ENCODE assay signal across 8 mouse cellular contexts in the genomic region with DNA sequence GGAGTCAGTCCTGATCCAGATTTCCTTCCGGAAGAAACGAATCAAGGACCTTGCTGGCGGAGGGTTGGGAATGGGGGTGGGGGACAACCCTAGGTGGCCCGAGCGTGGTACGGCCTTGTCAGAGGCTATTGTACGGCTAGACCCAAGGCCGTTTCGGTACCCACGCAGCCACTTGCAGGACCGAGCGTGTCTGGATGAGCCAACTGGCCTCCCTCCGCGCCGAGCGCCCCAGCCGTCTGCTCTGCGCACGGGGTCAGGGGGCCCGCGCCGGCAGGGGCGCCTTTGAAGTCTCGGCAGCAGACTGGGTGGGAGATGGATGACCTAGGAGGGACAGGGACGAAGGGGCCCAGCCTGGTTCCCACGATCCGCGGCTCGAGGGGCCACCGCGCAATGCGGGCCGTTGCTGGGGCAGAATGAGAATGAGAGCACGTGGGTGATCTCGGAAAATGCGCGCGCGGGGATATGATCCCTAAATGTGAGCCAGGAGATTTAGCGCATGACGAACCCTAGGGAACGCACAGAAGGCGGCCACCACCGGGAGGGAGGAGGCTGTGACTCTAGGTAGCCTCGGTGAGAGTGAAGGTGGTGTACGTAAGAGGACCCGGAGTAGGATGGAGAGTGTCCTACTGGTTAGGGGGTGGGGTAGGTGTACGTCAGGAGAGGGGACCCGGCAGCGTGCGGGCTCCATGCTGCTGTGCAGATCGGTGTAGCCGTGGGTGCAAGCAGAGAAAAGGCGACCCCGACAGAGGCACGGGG.
DNase-seq lines count a peak whose midpoint lies in the region; ATAC-seq and TF ChIP-seq lines count a peak whose summit lies in the region.

No protein-coding gene starts in this region.

- peak overlapping the region; percentile 98 for H3K4me2 ChIP-seq in forebrain, embryonic 13.5 days
- peak overlapping the region; percentile 99 for H3K4me2 ChIP-seq in intestine, embryonic 16.5 days (ENCODE audit: low read depth, low read length)
- peak overlapping the region; percentile 95 for H3K4me2 ChIP-seq in lung, postnatal 0 days (replicated peaks; ENCODE audit: low read depth, low read length)

- H3K9me3 ChIP-seq in forebrain, embryonic 13.5 days (replicated peaks): no peaks in the 10 kb centered on the region
- no peaks in the 10 kb centered on the region for H3K9me3 ChIP-seq in intestine, embryonic 16.5 days (ENCODE audit: control insufficient read depth, low read length)
- H3K9me3 ChIP-seq in lung, postnatal 0 days (ENCODE audit: low read length): no peaks in the 10 kb centered on the region

- WGBS in forebrain, embryonic 13.5 days: under 1% methylated on average over 56 of the region's 56 CpGs
- WGBS in intestine, embryonic 16.5 days: under 1% methylated on average over 56 of the region's 56 CpGs
- 2% methylated on average over 55 of the region's 56 CpGs for WGBS in lung, postnatal 0 days

- no peaks in the 10 kb centered on the region for H3K36me3 ChIP-seq in forebrain, embryonic 13.5 days (ENCODE audit: poor library complexity, severe bottlenecking)
- H3K36me3 ChIP-seq in intestine, embryonic 16.5 days (ENCODE audit: control insufficient read depth, insufficient read depth, low read length): no peaks in the 10 kb centered on the region
- H3K36me3 ChIP-seq in lung, postnatal 0 days (ENCODE audit: insufficient read depth, low read length): no peaks in the 10 kb centered on the region

- peaks cover 12% of the 10 kb centered on the region for H3K27me3 ChIP-seq in forebrain, embryonic 13.5 days
- H3K27me3 ChIP-seq in intestine, embryonic 16.5 days (replicated peaks; ENCODE audit: control insufficient read depth, insufficient read depth, low read length): no peaks in the 10 kb centered on the region
- H3K27me3 ChIP-seq in lung, postnatal 0 days (replicated peaks; ENCODE audit: insufficient read depth, low read length): no peaks in the 10 kb centered on the region

- peak overlapping the region; percentile 69 for H3K9ac ChIP-seq in forebrain, embryonic 13.5 days
- H3K9ac ChIP-seq in intestine, embryonic 16.5 days (ENCODE audit: low read depth, low read length): peak overlapping the region; percentile 83
- peak overlapping the region; percentile 26; the same call in 1 of the 2 replicates for H3K9ac ChIP-seq in lung, postnatal 0 days (replicated peaks; ENCODE audit: low read depth)

- H3K4me3 ChIP-seq in left cerebral cortex, adult 2 months: peak overlapping the region; percentile 23
- peak overlapping the region; percentile 57 for H3K4me3 ChIP-seq in forebrain, embryonic 13.5 days
- peak overlapping the region; percentile 66 for H3K4me3 ChIP-seq in intestine, embryonic 16.5 days (ENCODE audit: low read length)
- peak overlapping the region; percentile 47 for H3K4me3 ChIP-seq in lung, postnatal 0 days (ENCODE audit: low read depth, low read length)

- no peak for TF ChIP-seq CTCF in left cerebral cortex, adult 2 months (IDR thresholded peaks at IDR 0.05)
- TF ChIP-seq CTCF in lung, postnatal 0 days (IDR thresholded peaks at IDR 0.05): no peak

- DNase-seq in left cerebral cortex, adult 2 months (ENCODE audit: extremely low spot score in 1 of 2, low spot score in 2 of 2): peak in 1 of 2 experiments; percentile 10
- no peak for DNase-seq in left cerebral cortex, adult 11 months (ENCODE audit: low spot score)
- peak; percentile 32 for DNase-seq in adrenal gland, postnatal 25 days
- peak; percentile 36 for DNase-seq in lung, postnatal 0 days (ENCODE audit: low spot score)
- peak; percentile 42 for DNase-seq in ovary, postnatal 36 days (ENCODE audit: low spot score)
- no peak for DNase-seq in spleen, postnatal 14 days (ENCODE audit: low spot score in 2 of 2)

- peak; percentile 79 for ATAC-seq in forebrain, embryonic 13.5 days
- peak; percentile 80 for ATAC-seq in intestine, embryonic 16.5 days
- ATAC-seq in lung, postnatal 0 days: peak; percentile 60

- intact Hi-C loops in left cerebral cortex, adult 2 months (cut with DNase I): loop anchor here (5.0 kb wide), 1 partner anchor 75 kb away; a partner anchor contains a TSS

- no peak overlapping the region for H3K27ac ChIP-seq in left cerebral cortex, adult 2 months
- H3K27ac ChIP-seq in forebrain, embryonic 13.5 days: no peak overlapping the region
- H3K27ac ChIP-seq in intestine, embryonic 16.5 days (ENCODE audit: low read length): peak overlapping the region; percentile 69
- H3K27ac ChIP-seq in lung, postnatal 0 days (ENCODE audit: low read length): no peak overlapping the region

- H3K4me1 ChIP-seq in forebrain, embryonic 13.5 days: peaks cover 13% of the 10 kb centered on the region
- 0 out of 2 replicates have a peak, but pooled peaks cover 2% of the 10 kb centered on the region for H3K4me1 ChIP-seq in intestine, embryonic 16.5 days (ENCODE audit: control insufficient read depth, insufficient read depth, low read length)
- H3K4me1 ChIP-seq in lung, postnatal 0 days (ENCODE audit: insufficient read depth, low read depth, low read length): no peaks in the 10 kb centered on the region; the same call in 1 of the 2 replicates

- no peak for TF ChIP-seq EP300 in lung, postnatal 0 days (IDR thresholded peaks at IDR 0.05)

Comparison
In these comparisons a context has a peak if more than half of its experiments do, and no peak if none do; other contexts are left out.
1. DNase-seq: peak in adrenal gland, postnatal 25 days (single experiment), lung, postnatal 0 days (single experiment) and ovary, postnatal 36 days (single experiment); none in left cerebral cortex, adult 11 months (single experiment) and spleen, postnatal 14 days (0 of 2).
2. H3K9ac ChIP-seq: peak in every context shown above with its lines; median percentile 83 in intestine, embryonic 16.5 days; 69 in forebrain, embryonic 13.5 days; 26 in lung, postnatal 0 days.
3. Peak in every context shown above with its lines, with median percentiles within 50 percentile points of each other: H3K4me3 ChIP-seq, ATAC-seq and H3K4me2 ChIP-seq.